Mouse (Mus musculus) stomach, embryonic 16.5 days (tissue): Measurements from ENCODE around the gene 1700028P14Rik. TPM values are rescaled to one million over a fixed set of nuclear protein-coding genes. Genes with fewer than 3 reads are reported as not detected.

ENCODE experiments used
- ATAC-seq: fragments of 200-750 bp; cut with Nextera tagmentation; 2 replicates; pipeline ENCODE4 v1.8.0; 2017; ENCODE audit warnings: moderate number of reproducible peaks, moderate TSS enrichment; ENCODE audit not compliant: insufficient read depth, low FRiP score
- H3K27ac ChIP-seq: fragments of 300-500 bp; sonication (generic); 2 replicates; pipeline ENCODE4 v1.5.1; 2014; ENCODE audit warnings: low read length
- H3K27me3 ChIP-seq: fragments of 300-500 bp; sonication (generic); 2 replicates; pipeline ENCODE4 v1.6.1; 2014; ENCODE audit warnings: low read length, control low read depth, mixed read lengths; ENCODE audit not compliant: control insufficient read depth, insufficient read depth
- H3K36me3 ChIP-seq: fragments of 300-500 bp; sonication (generic); 2 replicates; pipeline ENCODE4 v1.6.1; 2014; ENCODE audit warnings: low read length; ENCODE audit not compliant: control insufficient read depth, insufficient read depth
- H3K4me1 ChIP-seq: fragments of 300-500 bp; sonication (generic); 2 replicates; pipeline ENCODE4 v1.6.1; 2014; ENCODE audit warnings: low read length, control low read depth, mixed read lengths; ENCODE audit not compliant: control insufficient read depth, insufficient read depth
- H3K4me2 ChIP-seq: fragments of 300-500 bp; sonication (generic); 2 replicates; pipeline ENCODE4 v1.6.1; 2014; ENCODE audit warnings: low read depth, low read length, mixed read lengths
- H3K4me3 ChIP-seq: fragments of 300-500 bp; sonication (generic); replicated peaks from 2 replicates; pipeline ENCODE4 v1.5.1; 2014; ENCODE audit warnings: mild to moderate bottlenecking, low read length
- H3K9ac ChIP-seq: fragments of 300-500 bp; sonication (generic); 2 replicates; pipeline ENCODE4 v1.6.1; 2014; ENCODE audit warnings: low read length
- H3K9me3 ChIP-seq: fragments of 300-500 bp; sonication (generic); replicated peaks from 2 replicates; pipeline ENCODE4 v1.6.1; 2016; ENCODE audit warnings: low read length, control low read depth; ENCODE audit not compliant: control insufficient read depth
- WGBS: fragments of 180-500 bp; shearing (Covaris S2); extraction: QIAGEN DNeasy Blood & Tissue Kit; methylation state at CpG from one replicate; pipeline ENCODE4 v1.1.7; 2014; 5-methylcytosine and 5-hydroxymethylcytosine counted together
- polyA plus RNA-seq: library from polyadenylated mRNA; unstranded; fragments of >200 nt; fragmentation: Nextera tagmentation; extraction: Ambion mirVana; gene quantifications from 2 replicates; pipeline ENCODE4 v1.2.1, GENCODE M21; 2015

1700028P14Rik gene
- polyA plus RNA-seq, 1 experiment from 2014 or later, result not detected

- 0 out of 2 replicates have a peak, but pooled peaks cover 3% of the 10 kb centered on the region for H3K9me3 ChIP-seq
- ATAC-seq, result no peak
- no peak overlapping the region for H3K27ac ChIP-seq
- H3K27me3 ChIP-seq, result no peaks in the 10 kb centered on the region
- no peaks in the 10 kb centered on the region for H3K36me3 ChIP-seq
- no peaks in the 10 kb centered on the region for H3K4me1 ChIP-seq
- H3K9ac ChIP-seq, result no peak overlapping the region
- no peak overlapping the region for H3K4me2 ChIP-seq
- 60% methylated on average over 2 of the region's 2 CpGs for WGBS
- no peak overlapping the region for H3K4me3 ChIP-seq
These were observed 20.4 kb upstream of the 1700028P14Rik start for GRCm38 (mm10) chr19:23673021-23673420.

DNA sequence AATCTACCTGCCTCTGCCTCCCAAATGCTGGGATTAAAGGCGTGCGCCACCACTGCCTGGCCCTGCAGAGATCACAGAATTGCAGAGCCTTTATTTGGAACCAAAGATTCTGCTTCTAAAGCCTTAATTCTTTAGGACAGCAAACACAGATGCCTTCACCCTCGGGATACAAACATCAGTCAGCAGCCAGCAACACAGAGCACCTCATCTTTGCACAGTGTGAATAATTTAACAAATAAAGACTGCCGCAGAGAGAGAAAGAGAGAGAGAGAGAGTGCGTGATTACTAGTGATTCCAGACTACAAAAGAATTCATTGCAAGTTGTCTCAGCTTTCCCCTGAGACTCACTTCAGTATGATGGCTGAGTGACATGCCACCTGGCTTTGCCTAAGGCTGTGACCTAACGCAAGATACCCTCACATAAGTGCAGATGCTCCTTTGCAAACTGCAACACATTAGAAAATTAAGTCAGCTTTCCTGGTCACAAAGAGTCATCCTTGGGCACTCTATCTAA lies 15.6 kb upstream of the 1700028P14Rik start:
- no peak overlapping the region for H3K4me3 ChIP-seq
- ATAC-seq, result no peak
- no peak overlapping the region for H3K27ac ChIP-seq
- H3K9me3 ChIP-seq, result no peaks in the 10 kb centered on the region
- no peak overlapping the region for H3K4me2 ChIP-seq
- WGBS, result 74% methylated on average over 6 of the region's 6 CpGs
- H3K4me1 ChIP-seq, result no peaks in the 10 kb centered on the region
- H3K27me3 ChIP-seq, result no peaks in the 10 kb centered on the region
- no peaks in the 10 kb centered on the region for H3K36me3 ChIP-seq
- no peak overlapping the region for H3K9ac ChIP-seq

- H3K4me3 ChIP-seq, result no peak overlapping the region
- 74% methylated on average over 7 of the region's 7 CpGs for WGBS
- H3K36me3 ChIP-seq, result no peaks in the 10 kb centered on the region
- no peak overlapping the region for H3K9ac ChIP-seq
- no peak overlapping the region for H3K27ac ChIP-seq
- H3K4me1 ChIP-seq, result no peaks in the 10 kb centered on the region
- H3K9me3 ChIP-seq, result no peaks in the 10 kb centered on the region
- no peak for ATAC-seq
- H3K4me2 ChIP-seq, result no peak overlapping the region
- H3K27me3 ChIP-seq, result no peaks in the 10 kb centered on the region
These were observed 11.5 kb upstream of the 1700028P14Rik start for GRCm38 (mm10) chr19:23664083-23664482.

DNA sequence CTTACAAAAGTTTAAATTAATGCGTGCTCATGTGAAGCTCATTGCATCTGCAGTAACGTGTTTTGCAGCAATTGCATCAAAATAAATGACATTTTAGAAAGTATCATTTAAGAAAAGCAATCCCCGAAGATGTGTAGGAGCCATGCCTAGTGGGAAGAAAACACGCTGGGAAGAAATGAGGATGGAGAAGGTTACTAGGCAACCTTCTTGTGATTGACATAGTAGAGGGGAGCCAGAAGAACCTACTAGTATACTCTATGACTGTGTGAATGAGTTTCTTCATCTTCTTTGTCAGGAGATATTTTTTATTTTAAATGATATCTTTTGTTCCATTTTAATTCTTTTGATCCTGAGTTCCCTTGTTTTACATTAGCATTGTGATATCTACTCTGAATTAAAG lies 5.7 kb upstream of the 1700028P14Rik start:
- Histone ChIP-seq H3K4me1 (no peaks in the 10 kb centered on the region), H3K9me3 (no peaks in the 10 kb centered on the region), H3K27me3 (no peaks in the 10 kb centered on the region), H3K4me3 (no peak overlapping the region), H3K36me3 (no peaks in the 10 kb centered on the region), H3K27ac (no peak overlapping the region), H3K4me2 (no peak overlapping the region), H3K9ac (no peak overlapping the region)
- 78% methylated on average over 4 of the region's 4 CpGs for WGBS
- ATAC-seq, result no peak

- no peak for ATAC-seq
- no peak overlapping the region for H3K4me3 ChIP-seq
- no peaks in the 10 kb centered on the region for H3K9me3 ChIP-seq
- H3K36me3 ChIP-seq, result no peaks in the 10 kb centered on the region
- H3K9ac ChIP-seq, result no peak overlapping the region
- WGBS, result 39% methylated on average over 12 of the region's 12 CpGs
- H3K27ac ChIP-seq, result no peak overlapping the region
- H3K27me3 ChIP-seq, result no peaks in the 10 kb centered on the region
- H3K4me2 ChIP-seq, result no peak overlapping the region
- H3K4me1 ChIP-seq, result no peaks in the 10 kb centered on the region
These were observed 4.8 kb upstream of the 1700028P14Rik start for GRCm38 (mm10) chr19:23657261-23657932.

DNA sequence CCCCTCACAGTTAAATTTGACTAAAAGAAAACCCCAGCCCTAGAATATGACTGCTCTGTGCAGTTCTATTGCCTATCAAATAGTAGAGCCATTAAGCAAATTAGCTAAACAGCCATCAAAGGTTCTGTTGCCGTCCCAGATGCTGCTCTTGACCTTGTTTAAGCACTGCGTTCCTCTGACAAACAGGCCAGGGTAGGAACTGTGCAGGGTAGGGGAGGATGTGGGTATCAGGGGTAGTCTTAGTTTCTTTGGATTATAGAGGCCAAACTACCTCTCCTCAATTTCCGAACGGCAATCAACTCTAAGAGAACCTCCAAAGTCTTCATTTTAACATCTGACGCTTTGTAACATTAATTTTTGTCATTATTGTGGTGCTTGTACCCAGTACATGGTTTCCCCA lies 542 bp upstream of the 1700028P14Rik start:
- H3K36me3 ChIP-seq, result no peaks in the 10 kb centered on the region
- no peak overlapping the region for H3K4me2 ChIP-seq
- H3K27ac ChIP-seq, result no peak overlapping the region
- no peaks in the 10 kb centered on the region for H3K9me3 ChIP-seq
- no peaks in the 10 kb centered on the region for H3K27me3 ChIP-seq
- whole genome bisulfite sequencing, result 86% methylated on average over 5 of the region's 5 CpGs
- no peak for ATAC-seq
- H3K4me1 ChIP-seq, result no peaks in the 10 kb centered on the region
- no peak overlapping the region for H3K4me3 ChIP-seq
- H3K9ac ChIP-seq, result no peak overlapping the region

DNA sequence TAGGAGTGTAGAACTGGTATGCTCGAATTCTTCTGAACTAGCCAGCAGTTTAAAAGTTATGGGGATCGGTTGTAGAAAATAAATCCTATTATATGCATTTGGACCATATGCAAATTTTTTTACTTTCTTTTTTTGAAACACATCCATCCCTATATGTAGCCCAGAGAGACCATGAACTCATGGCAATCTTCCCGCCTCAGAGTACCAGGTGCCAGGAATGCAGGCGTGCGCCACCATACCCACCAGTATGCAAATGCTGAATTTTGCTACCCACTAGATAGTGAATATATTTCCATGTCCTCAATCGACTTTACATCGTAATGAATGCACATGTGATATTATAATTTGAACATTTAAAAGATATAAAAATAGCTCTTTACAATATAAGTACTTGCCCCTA lies 5.3 kb downstream of the 1700028P14Rik start:
- Histone ChIP-seq H3K9me3 (no peaks in the 10 kb centered on the region), H3K4me3 (no peak overlapping the region), H3K4me1 (no peaks in the 10 kb centered on the region), H3K36me3 (no peaks in the 10 kb centered on the region), H3K27me3 (no peaks in the 10 kb centered on the region), H3K4me2 (no peak overlapping the region), H3K27ac (no peak overlapping the region), H3K9ac (no peak overlapping the region)
- 91% methylated on average over 7 of the region's 7 CpGs for whole genome bisulfite sequencing
- ATAC-seq, result no peak

GRCm38 (mm10) chr19:23645347-23645746 lies 7.3 kb downstream of the 1700028P14Rik start:
- H3K27me3 ChIP-seq, result no peaks in the 10 kb centered on the region
- no peaks in the 10 kb centered on the region for H3K36me3 ChIP-seq
- WGBS, result 78% methylated on average over 7 of the region's 7 CpGs
- ATAC-seq, result no peak
- H3K9ac ChIP-seq, result no peak overlapping the region
- H3K4me1 ChIP-seq, result no peaks in the 10 kb centered on the region
- no peak overlapping the region for H3K4me2 ChIP-seq
- no peak overlapping the region for H3K27ac ChIP-seq
- no peak overlapping the region for H3K4me3 ChIP-seq
- no peaks in the 10 kb centered on the region for H3K9me3 ChIP-seq

DNA sequence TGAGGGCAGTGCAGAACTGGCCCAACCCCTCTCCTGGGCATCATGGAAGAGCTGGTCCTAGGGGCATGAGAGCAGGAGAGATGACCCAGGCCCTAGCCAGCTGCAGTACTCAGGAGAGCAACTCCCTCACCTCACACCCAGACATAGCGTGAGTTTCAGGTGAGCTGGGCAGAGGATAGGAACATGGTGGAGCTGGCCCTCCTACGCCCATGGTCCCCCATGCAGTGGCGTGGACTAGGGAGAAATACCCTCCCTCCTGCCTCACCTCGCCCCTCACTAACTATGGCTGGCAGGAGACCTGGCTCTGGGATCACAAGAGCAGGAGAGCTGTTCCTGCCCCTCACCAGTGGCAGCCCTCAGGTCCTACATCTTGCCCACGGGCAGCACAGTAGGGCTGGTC lies 8.8 kb downstream of the 1700028P14Rik start:
- Histone ChIP-seq H3K27ac (no peak overlapping the region), H3K9me3 (no peaks in the 10 kb centered on the region), H3K27me3 (no peaks in the 10 kb centered on the region), H3K4me2 (no peak overlapping the region), H3K4me3 (no peak overlapping the region), H3K4me1 (no peaks in the 10 kb centered on the region), H3K36me3 (no peaks in the 10 kb centered on the region), H3K9ac (no peak overlapping the region)
- ATAC-seq, result no peak
- 90% methylated on average over 5 of the region's 5 CpGs for WGBS
